Mouse (Mus musculus) monocyte, adult 2 months (primary cell): ENCODE measurements around the gene Xcr1.

ENCODE experiments used
- DNase-seq, 2 experiments: peaks; one replicate each; pipeline ENCODE4 v3.0.0; 2022; ENCODE audit warnings: low spot score in 2 of 2, low read depth in 1 of 2

Gene Xcr1

DNA sequence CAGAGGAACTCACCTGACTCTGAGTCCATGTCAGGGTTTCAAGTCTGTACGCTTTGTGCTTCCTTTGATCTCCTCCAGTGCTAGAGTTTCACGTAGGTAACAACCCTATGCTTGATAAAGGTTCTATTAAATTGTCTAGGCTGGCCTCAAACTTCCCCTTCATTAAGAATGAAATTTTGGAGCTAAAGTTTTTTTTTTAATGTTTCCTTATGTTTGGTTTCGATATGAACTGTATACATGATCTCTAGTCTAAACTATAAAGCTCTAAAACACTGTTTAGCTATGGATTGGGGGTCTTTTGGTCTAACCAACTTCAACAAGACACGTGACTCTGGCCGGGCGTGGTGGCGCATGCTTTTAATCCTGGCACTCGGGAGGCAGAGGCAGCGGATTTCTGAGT is at the start of gene Xcr1:
Gene Xcr1, minus strand, starts transcription at position 101 of the 400 bp plus-strand sequence.
- no peak for DNase-seq

DNA sequence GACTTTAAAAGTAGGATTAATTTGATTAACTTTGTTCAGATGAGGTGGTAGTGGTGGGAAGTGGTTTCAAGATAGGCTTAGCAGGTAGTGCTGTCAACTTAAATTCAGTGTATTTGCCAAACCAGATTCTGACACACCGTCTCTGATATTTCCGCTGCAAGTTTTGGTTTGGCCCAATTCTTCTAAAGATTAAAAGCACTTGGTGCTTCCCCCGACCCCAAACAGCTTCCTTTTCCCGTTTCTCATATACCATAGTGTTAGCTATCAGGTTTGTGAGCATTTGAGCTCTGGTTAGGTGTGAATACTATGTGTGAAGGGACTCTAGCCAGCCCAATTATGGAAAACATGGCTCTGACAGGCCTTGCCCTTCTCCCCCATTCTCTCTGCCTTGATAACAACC is 10.2 kb upstream of the Xcr1 start:
- DNase-seq, result no peak

DNA sequence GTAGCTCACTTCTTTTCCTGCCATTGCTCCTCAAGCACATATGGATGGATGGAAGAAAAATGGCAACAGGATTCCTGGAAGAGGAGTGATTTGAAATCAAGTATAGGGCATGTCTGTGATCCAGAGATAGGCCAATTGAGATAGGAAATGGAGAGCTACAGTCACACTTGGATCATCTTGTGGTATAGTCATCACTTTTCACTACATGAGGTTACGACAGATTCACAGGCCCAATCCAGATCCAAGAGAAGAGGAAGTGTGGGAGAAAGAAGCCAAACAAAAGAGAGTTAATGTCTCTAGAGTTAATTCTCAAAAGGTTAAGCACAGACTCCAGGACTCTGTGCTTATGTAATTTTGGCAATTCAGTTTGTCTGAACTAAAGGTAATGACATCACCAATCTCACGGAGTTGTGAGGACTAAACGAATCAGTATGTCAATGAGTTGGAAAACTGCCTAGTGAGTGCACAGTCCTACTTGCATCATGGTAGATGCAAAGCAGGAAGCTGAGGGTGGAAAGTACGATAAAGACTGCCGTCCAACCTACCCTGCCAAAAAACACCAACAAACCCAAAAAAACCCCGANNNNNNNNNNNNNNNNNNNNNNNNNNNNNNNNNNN is 7.4 kb upstream of the Xcr1 start:
- peak in 1 of 2 experiments; percentile 37 for DNase-seq

DNA sequence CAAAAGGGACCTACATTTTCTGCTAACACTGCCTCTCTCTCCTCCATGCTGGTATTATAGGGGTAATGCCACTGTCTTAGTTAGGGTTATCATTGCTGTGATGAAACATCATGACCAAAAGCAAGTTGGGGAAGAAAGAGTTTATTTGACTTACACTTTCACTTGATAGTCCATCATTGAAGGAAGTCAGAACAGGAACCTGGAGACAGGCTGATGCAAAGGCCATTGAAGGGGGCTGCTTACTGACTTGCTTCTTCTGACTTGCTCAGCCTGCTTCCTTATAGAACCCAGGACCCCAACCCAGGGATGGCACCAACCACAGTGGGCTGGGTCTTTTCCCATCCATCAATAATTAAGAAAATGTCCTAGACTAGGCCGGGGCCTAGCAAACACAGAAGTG is 1.8 kb upstream of the Xcr1 start:
- no peak for DNase-seq

DNA sequence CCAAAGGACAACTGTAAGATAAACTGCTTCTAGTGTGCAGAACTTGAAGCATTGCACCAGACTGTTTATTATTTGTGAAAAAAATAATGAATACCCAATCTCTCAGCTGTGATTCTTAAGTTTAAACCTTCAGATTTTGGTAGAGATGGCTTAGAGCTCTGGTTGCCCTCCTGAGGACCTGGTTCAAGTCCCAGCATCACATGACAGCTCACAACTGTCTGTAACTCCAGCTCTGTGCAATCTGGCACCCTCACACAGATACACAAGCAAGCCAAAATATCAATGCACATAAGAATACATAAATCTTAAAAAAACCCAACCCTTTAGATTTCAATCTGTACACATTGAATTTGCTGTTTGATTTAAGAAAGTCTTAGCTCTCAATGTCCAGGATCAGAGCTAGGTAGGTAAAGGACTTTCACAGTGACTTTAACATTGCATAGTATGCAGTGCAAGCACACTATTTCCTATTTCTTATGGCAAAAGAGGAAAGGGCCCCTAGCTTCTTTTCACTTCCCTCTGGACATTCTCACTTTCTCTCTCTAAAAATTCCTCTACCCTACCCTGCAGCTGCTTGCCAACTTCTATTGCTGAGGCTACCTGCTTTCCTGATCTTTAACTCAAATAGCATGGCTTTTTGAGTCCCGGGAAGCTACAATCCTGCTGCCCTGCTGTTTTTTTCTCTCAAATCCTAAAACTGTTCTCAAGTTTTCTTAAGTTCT is 1.2 kb upstream of the Xcr1 start:
- DNase-seq, result no peak

DNA sequence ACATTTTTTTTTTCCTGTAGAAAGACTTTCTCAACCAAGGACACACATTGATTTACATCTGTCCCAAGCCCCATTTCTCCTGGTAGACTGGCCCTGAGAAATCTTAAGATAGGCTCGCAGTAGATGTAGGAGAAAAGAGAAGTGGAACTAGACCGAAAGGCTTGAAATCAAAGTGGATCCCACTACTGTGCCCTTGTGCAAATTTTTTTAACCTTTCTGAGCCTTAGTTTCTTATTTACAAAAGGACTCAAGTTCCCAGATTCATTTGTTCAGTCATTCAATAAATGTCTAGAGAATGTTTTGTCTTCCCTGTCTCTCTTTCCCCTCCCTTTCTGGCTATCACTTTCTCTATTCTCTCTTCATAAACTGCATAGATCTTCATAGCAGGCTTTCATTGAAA is 5.0 kb downstream of the Xcr1 start:
- no peak for DNase-seq

DNA sequence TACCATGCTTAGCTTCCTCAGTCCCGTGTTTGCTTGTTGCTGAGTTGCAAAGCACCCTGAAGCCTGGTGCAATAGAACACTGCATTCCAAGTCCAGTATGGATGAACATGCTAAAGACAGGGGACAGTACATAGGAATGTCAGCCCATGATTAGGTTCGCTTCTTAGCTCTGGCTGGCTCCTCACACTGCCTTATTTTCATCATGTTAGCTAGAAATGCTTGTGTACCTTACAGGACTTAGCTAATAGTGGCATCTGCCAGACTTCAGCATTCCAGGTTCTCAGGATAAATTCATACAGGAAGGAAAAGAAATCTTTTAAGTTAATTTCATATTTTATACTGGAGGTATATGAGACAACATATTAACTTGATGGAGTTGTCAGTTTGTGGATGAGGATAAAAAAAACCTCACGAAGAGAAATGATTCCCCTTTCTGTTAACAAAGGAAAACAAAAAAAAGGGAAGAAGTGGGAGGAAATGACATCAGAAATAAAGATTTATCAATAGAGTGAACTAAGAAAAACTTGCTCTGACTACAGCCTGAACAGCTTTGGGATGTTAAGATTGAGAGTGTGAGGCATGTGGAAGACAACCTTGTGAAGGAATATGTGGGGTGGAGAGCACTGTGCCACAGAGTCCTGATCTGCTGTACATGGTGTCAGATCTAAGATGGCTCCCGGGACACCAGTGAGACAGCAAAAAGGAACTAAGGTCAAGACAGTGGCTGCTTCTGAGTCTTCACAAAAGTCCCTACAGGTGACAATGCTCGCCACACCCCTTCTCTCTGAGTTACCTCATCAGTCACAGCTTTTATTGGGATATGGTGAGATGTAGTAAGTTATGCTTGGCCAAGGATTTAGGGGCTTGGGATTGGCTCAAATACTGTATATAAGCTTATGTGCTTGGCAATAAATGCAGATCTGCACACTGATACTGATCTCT is 9.1 kb downstream of the Xcr1 start:
- DNase-seq, result peak in 1 of 2 experiments; percentile 39

DNA sequence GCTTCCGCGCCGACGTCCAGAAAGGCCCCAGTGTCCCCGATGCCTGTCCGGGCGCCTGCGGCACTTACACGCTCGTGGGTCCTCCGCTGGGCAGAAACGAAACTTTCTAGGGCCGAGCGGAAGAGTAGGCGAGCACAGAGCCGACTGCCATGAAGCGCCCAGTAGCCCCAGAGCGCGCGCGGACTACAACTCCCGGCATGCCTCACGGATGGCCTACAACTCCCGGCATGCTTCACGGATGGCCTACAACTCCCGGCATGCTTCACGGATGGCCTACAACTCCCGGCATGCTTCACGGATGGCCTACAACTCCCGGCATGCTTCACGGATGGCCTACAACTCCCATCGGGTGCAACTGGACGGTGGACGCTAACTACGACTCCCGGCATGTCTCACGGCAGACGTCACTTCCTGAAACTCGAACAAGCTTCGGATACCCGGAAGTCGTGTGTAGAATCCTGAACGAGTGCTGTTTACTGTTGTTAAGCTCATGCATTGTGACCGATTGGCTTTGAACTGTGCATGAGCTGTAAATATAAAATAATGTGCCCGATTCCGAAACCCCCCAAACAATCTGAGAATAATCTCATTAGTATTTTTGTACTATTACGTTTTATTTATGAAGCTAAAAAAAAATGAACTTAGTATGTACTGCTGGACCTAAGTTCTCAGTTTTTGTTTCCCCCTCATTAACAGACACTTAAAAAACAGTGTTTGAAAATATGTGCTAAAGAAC is 9.9 kb downstream of the Xcr1 start, which contains the start of gene Fyco1:
Gene Fyco1, minus strand, starts transcription at position 187 of the 736 bp plus-strand sequence.
- peak; percentile 91 to 95 for DNase-seq

DNA sequence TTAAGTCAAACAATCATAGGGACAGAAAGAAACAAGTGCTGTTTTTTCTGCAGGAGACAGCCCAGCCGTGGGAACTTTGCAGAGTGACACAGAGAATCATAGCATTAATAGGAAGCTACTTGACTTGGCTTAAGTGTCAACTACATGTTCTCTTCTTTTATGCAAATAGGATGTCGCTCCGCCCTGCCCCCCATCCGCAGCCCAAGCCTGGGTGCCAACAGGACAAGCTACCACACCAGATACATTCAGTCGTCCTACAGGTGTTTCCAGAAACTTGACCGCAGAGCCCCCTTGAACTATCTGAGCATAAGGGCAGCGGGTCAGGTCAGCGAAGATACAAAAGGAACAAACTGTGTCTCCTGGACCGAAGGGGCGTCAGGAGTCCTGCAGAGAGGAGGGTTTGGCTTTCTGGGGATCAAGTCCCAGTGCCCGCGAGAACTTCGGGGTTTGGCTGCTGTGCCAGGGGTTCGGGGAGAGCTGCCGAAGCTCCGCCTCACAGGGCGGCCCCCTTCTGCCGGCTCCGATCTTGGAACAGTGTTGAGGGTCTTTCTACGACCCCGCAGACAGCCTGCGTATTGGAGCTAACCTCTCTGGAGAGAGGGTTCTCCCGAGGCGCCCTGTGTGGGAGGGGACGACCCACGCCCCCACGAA is 10.6 kb downstream of the Xcr1 start:
- peak in 1 of 2 experiments; percentile 65 for DNase-seq

DNA sequence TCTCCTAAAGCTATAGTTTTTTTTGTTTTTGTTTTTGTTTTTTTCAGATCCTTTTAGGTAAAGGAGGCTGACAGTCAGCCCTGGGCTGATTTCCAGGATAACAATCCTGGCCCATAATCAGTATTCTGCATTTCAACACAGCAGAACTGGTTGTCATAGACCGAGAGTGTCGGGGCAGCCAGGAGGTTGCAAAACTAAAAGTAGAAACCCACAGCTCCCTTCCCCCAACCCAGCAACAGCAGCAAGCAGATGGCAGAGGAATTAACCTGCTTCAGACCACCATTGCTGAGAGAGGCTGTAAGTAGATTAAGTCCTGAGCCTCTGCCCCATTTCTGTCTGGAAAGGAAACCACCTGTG is 11.1 kb downstream of the Xcr1 start:
- no peak for DNase-seq

DNA sequence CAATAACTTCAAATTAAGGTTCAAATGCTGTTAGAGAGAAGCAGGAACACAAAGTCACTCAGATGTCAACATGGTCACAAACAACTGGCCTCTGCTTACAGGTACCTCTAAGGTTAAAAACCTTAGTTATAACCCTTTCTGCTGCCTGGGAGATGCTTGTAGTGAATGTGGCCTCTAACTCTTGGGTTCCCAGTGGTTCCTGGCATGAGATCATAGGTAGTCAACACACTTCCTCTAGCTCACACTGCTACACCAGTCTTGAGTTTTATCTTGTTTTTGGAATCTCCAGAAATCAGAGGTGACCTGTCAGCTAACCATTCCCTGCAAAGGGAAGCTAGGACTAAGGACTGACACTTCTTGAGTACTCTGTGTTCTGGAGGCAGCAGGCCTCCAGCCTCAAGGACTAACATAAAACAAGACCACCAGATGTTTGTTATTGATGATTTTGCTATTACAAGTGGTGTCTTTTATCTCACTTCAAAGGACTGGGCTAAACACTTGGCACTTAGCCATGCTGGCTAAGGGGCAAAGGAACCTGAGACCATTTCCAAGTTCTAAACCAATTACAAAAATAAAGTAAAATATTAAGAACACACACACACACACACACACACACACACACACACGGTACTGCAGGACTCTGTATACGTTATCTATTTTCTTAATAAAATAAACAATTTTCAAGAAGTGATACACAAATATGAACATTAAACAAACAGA is 11.7 kb downstream of the Xcr1 start:
- DNase-seq, result no peak

DNA sequence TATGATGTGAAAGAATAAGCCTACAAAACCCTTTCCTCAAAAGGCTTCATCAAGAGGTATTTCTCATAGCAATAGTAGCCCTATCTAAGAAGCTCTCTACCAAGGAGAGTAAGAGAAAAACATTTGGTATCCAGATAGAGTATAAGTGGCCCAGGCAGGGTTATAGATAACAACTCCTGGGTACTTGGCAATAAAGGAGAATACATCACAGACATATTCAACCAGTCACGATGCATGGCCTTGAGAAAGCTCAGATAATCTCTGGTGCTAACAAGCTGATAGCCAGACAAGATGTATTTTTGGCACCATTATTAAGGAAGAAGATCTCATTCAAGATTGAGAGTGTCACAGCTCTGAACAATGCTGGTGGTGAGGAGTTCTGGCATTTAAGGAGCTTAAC is 15.3 kb downstream of the Xcr1 start:
- DNase-seq, result no peak

DNA sequence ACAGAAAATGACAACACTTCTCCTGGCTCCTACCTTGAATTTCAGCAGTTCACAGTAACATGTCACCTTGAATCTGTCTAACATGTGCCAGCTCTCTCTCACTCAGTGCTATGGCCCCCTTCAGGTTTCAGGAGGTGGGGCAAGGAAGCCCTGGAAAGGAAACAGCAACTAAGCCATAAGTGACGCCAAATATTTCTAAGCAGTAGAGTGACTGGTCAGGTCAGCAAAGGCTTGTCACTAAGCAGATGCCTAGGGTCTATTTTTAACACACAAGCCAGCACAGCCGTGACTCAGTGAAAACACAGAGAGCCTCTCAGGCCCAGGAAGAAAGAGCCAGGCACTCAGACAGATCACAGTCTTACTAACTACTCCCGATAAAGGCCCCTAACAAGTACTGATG is 16.7 kb downstream of the Xcr1 start:
- no peak for DNase-seq

DNA sequence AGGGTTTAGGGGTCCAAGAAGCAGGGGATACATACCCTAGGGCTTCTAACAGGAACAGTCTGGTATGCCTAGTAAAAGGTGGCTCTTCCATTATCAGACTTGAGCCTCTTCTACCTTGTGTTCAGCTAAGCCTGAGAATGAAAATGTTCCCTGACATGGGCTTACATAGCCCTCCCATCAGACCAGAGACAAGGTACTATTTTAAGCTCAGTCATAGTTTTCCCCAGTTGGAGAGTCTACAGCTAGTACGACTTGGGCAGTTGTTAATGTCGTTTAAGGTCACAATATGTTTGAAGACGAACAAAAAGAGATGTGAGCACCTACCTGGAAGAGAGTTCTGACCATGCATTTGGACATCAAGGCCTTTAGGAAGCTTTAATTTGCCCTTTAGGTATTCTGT is 17.4 kb downstream of the Xcr1 start:
- no peak for DNase-seq

DNA sequence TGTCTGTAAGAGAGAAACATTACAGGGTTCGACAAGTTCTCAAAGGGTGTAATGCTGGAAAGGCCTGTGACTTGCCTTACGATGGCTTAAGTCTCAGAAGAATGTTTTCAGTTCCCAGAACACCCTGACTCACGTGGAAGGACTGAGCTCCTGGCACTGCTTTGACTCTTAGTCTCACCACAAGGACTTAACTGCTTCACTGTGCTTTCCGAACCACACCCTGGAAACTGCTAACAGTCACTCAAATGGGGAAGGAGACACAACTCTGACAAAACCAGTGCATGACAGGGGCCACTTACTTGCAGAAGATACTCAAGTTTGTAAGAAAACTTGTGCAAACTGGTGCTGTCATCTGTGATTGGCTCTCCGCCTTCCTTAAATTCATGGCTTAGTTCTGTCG is 21.6 kb downstream of the Xcr1 start:
- peak; percentile 62 to 80 for DNase-seq

DNA sequence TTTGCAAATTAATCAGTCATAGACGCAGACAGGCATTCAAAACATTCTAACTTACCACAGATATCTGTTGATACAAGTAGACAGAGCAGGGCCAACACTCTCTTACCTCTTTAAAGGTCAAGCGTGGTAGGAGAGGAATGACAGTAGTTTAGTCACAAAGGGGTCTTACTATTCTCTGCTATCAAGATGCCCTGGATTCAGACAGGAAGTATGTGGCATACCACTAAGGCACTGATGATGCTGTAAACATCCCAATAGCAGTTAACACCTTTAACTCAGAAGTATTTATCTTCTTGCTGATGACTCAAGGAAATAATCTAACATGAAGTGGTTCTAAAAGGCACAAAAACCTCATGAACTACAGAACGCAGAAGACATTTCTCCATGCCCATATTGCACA is 26.0 kb downstream of the Xcr1 start:
- DNase-seq, result no peak

DNA sequence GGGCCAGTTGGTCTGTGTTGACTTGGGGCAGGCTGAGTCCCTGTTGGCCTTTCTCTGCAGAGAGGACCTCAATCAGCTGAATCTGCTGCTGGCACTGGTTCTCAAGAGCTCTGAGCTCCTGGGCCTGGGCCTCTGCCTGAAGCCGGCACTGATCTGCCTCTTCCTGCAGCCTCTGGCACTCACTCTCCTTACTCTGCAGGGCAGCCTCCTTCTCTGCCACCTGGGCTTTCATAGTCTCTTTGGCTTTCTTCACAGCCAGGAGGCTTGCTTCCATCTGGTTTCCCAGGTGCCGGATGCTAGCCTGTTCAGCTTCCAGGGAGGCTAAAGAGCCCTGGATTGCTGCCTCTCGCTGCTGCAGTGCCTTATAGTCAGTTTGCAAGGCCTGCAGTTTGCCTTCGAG is 32.9 kb downstream of the Xcr1 start:
- DNase-seq, result no peak

DNA sequence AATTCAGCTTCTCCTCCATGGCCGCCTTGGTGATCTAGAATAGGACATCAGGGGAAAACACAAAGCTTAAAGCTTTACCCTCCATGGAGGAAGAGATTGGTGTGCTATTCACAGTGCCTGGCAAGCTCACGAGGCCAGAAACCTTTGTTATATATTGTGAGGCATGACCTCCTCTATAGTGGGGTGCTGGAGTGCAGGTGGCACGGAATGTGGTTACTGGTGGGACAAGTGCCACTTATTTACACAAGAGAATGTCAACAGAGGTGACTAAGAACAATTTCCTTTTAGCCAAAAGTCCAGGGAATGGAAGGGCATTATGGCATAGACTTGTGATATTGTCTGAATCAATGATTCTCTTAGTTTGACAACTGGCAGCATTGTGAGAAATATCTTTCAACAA is 35.2 kb downstream of the Xcr1 start:
- no peak for DNase-seq

DNA sequence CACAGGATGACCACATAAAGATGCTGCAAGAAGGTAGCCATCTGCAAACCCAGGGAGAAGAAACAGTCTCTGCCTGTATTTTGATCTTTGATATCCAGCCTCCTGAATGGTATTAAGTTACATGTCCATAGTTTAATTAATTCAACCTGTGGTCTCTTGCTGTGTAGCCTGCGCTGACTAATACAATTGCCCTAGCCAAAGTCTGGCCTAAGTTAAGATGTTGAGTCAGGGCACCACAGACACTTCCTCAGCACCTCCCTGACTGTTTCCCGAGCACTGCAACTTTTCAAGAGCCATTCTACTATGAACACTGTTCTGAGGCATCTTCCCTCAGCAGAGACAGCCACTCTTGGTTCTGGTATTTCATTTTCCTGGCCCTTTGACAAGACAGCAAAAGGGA is 43.2 kb downstream of the Xcr1 start:
- DNase-seq, result no peak

DNA sequence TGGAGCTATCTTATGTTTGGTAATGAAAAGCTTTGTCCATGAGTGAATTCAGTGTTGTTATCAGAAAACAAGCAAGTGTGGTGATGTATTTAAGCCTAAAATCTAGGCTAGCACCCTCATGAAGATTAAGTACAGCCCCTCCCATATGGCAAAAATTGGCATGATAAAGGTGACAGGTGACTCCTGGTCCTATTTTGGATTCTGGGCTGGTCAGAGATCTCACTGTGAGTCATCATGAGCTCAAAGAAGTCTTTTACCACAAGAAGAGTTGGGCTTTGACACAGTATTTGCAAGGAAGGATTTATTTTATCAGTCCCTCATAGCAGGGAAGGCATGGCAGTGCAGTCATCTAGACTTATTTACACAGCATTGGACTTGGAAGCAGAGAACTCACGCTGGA is 45.8 kb downstream of the Xcr1 start:
- DNase-seq, result no peak
